In the genomic region with DNA sequence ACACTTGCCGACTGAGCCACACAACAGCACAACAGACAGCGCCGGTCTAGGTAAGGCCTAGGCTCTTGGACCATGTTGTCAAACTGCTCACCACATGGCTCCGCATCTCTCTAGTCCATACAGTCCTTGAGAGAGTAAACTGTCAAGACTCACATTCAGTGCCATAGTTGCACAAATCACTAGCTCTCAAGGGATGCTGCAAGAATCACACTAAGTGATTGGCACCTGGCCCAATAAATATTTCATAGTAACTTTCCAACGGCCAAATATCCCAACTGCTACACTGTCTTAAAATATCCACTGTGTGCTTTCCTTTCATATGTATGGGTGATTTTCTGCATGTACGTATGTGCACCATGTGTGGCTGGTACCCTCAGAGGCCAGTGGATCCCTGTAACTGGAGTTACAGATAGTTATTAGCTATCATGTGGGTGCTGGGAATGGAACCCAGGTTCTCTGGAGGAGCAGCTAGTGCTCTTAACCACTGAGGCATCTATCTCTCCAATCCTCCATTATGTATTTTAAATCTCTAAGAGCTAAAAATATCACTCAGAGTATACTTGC, we compare ENCODE assay signal across 19 mouse cellular contexts. TPM values are rescaled to one million over a fixed set of nuclear protein-coding genes. Genes with fewer than 3 reads are reported as not detected.
"Had no signal": no experiment of that assay in that cellular context is flagged by ENCODE, and none has a peak within 500 bp of the region (broad histone marks: within the 10 kb centered on the region; RNA-seq: fewer than 3 reads in every experiment).

No protein-coding gene starts in this region.

- H3K4me3 ChIP-seq: layer of hippocampus, adult 2 months; limb, embryonic 13.5 days; liver, embryonic 12.5 days; megakaryocyte, embryonic 14.5 days; midbrain, embryonic 15.5 days had no signal

- H3K27me3 ChIP-seq: limb, embryonic 13.5 days; liver, embryonic 12.5 days; midbrain, embryonic 15.5 days had no signal

- H3K4me2 ChIP-seq: limb, embryonic 13.5 days; liver, embryonic 12.5 days; lung, embryonic 14.5 days; midbrain, embryonic 11.5 days; midbrain, embryonic 15.5 days had no signal

- DNase-seq: kidney, postnatal 10 days; kidney, postnatal 4 days; left cerebral cortex, postnatal 4 days; lung, embryonic 14.5 days; lung, postnatal 10 days; right cerebral cortex, adult 18-20 months; right cerebral cortex, postnatal 25 days; spleen, adult 18-20 months; thymus, adult 18-20 months; thymus, postnatal 14 days had no signal

- H3K9ac ChIP-seq: limb, embryonic 13.5 days; liver, embryonic 12.5 days; lung, embryonic 14.5 days; midbrain, embryonic 15.5 days had no signal

- H3K27ac ChIP-seq: layer of hippocampus, adult 2 months; limb, embryonic 13.5 days; liver, embryonic 12.5 days; macrophage; midbrain, embryonic 15.5 days had no signal

RNA-seq across cellular contexts. Expression of gene Gm21885, which starts 1.9 kb away (rescaled TPM):
- total RNA-seq: layer of hippocampus, adult 2 months; layer of hippocampus, postnatal 10 days; left cerebral cortex, postnatal 4 days had no signal
- polyA plus RNA-seq: liver, embryonic 12.5 days; macrophage; neural tube, embryonic 14.5 days had no signal

RNA-seq across cellular contexts. Expression of gene Wfikkn2, which starts 37.8 kb away (rescaled TPM):
- polyA plus RNA-seq: macrophage had no signal
